Mouse (Mus musculus): ENCODE measurements around the gene Dlgap1.

DNA sequence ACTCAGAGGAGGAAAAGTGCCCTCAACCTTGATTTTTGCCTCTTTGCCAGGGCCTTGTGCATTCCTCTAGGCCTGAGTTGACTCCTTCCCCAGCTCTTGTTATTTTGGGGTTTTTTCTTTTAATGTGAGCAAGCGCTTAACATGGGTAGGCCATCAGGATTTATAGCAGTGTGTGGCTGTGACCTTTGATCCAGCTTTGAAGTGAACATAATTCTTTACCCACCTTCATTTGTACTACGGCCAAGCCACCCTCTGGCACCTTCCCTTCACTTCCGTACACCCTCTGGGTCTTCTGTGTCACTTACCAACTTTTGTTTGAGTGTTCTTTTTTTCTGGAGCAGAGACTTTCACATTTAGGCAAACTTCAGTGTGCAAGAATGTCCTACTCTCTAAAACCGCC is 874.4 kb downstream of the Dlgap1 start:
- TF ChIP-seq CTCF (IDR thresholded peaks at IDR 0.05; ENCODE audit: extremely low read depth, insufficient read depth, insufficient read length, insufficient replicate concordance) (no peak), POLR2A (IDR thresholded peaks at IDR 0.05; ENCODE audit: low read depth, low read length) (no peak)

Measured in spleen, adult 2 months (tissue).